Mouse (Mus musculus): Measurements from ENCODE around the gene Foxp1. TPM values are rescaled to one million over a fixed set of nuclear protein-coding genes. Genes with fewer than 3 reads are reported as not detected.
A peak's percentile ranks its signal among the peaks of the same experiment; 100 is the strongest.

Gene Foxp1
- total and polyA plus RNA-seq, 3 experiments = 16.1 to 42.0 TPM; not detected in 1

DNA sequence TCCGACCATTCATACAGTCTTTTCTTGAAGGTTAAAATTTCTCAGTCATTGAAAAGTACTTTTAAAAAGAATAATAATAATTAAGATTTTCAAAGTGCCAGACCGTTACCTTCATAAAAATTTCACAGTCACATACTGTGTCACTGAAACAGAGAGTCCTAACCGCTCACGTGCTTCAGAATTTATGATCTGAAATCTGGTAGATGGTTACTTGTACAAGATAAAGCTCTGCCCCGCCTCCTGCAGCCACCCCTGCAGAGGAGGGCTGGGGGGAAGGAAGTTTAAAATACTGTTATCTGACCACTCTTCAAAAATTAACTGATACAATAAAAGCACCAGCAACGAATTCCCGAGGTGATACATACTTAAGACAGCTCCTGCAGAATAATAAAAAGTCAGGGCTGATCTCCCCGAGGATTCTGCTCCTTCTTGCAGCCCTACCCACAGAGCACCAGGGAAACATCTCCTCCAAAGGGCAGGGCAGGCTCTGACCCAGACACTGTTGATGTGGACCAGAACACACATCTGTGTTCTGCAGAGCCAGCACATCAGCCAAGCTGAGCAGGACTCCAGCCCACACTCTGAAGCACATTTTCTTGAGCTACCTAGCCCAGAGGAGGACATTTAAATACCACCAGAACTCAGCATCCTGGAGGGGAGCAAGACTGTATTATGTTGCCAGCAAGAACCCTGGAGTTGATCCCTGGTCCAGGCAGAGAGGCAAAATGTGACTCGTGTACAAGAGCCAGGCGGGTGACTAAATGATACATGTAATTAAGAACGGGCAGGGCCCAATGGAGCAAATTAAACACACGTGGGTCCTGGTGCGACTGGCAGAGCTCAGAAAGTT is 316.7 kb downstream of the Foxp1 start (continued):
- no peak for TF ChIP-seq ZKSCAN1 (IDR thresholded peaks at IDR 0.05; ENCODE audit: low read depth, low read length)

- Histone ChIP-seq H3K27ac (ENCODE audit: control insufficient read depth, low read depth, low read length) (peak overlapping the region; percentile 97), H3K27me3 (ENCODE audit: control insufficient read depth in 1 of 2, insufficient read depth in 2 of 2, low read length in 2 of 2) (no peaks in the 10 kb centered on the region), H3K36me3 (ENCODE audit: control insufficient read depth in 1 of 2, insufficient read depth in 2 of 2, low read length in 2 of 2) (peaks cover 0 to 39% of the 10 kb centered on the region in 2 experiments; a peak in 2 of 4 replicates), H3K9ac (ENCODE audit: control insufficient read depth, low read depth, low read length, poor library complexity, severe bottlenecking) (peak overlapping the region; percentile 58), H3K4me1 (ENCODE audit: control insufficient read depth in 1 of 2, insufficient read depth in 2 of 2, low read length in 2 of 2) (peaks cover 15 to 31% of the 10 kb centered on the region in 2 experiments; a peak in 3 of 4 replicates), H3K4me3 (ENCODE audit: control insufficient read depth in 1 of 2, insufficient read depth in 1 of 2, low read depth in 2 of 2, low read length in 2 of 2) (peak overlapping the region; percentile 49), H3K9me3 (replicated peaks; ENCODE audit: insufficient read depth, low read length) (no peaks in the 10 kb centered on the region), H3K79me2 (ENCODE audit: control insufficient read depth, insufficient read depth, low read length, poor library complexity) (no peaks in the 10 kb centered on the region)
- TF ChIP-seq GATA1 (IDR thresholded peaks at IDR 0.05; ENCODE audit: low read depth, low read length) = peak; percentile 68; the same call in 1 of the 2 replicates
- TF ChIP-seq E2F4 (IDR thresholded peaks at IDR 0.05; ENCODE audit: borderline replicate concordance, low read depth, low read length) = no peak
- peak; percentile 69 for TF ChIP-seq SIN3A (IDR thresholded peaks at IDR 0.05; ENCODE audit: low read length)
- peak; percentile 69 to 70 for TF ChIP-seq EP300 (IDR thresholded peaks at IDR 0.05; ENCODE audit: low read depth in 1 of 2, low read length in 2 of 2)
- peak; percentile 53; the same call in 1 of the 2 replicates for TF ChIP-seq ETS1 (IDR thresholded peaks at IDR 0.05; ENCODE audit: low read depth, low read length)
- 0 out of 2 replicates have a peak, but pooled peaks have one; percentile 2 for TF ChIP-seq ELF1 (IDR thresholded peaks at IDR 0.05; ENCODE audit: low read depth, low read length)
- no peak; the same call in 1 of the 2 replicates for TF ChIP-seq MAFK (IDR thresholded peaks at IDR 0.05; ENCODE audit: borderline replicate concordance, low read depth, low read length)
- DNase-seq (ENCODE audit: low read depth, low spot score) = peak; percentile 78
Observed at GRCm38 (mm10) chr6:99204780-99205586, 317.5 kb downstream of the Foxp1 start.

DNA sequence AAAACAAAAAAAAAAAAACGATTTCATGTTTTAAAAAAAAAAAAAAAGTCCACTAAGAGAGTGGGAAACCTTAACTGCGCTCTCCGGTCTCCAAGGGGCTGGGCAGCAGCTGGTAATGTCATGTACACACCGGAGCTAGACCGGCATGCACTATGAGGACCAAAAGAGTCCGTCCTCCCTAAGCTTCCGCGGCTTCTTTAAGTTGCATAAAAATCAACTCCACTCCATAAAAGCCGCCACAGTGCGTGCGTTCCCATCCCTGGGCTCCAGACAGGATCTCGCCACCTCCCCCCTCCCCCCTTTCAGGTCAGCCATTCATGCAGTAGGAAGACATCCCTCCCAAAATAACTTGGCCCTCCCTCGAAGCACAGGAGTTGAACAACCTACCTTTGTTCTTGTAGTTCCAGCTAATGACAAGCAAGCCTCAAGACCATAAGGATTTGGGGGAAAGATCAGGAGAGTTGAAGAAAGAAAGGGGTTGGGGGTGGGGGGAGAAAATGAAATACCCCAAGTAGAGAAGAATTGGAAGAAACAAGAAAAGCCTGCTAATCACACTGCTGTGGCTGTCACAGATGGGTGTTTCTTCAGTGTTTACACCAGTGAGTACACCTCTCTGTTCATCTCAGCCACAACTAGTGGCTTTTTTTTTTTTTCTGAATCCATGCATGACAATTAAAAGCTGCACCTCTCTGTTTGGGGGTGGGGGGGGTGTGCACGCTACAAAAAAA is 318.3 kb downstream of the Foxp1 start:
- H3K79me2 ChIP-seq (ENCODE audit: control insufficient read depth, insufficient read depth, low read length, poor library complexity) = no peaks in the 10 kb centered on the region
- peak overlapping the region; percentile 58 for H3K9ac ChIP-seq (ENCODE audit: control insufficient read depth, low read depth, low read length, poor library complexity, severe bottlenecking)
- peak overlapping the region in 1 of 2 experiments; percentile 49; a peak in 2 of 4 replicates for H3K4me3 ChIP-seq (ENCODE audit: control insufficient read depth in 1 of 2, insufficient read depth in 1 of 2, low read depth in 2 of 2, low read length in 2 of 2)
- H3K27ac ChIP-seq (ENCODE audit: control insufficient read depth, low read depth, low read length) = peak overlapping the region; percentile 97
- TF ChIP-seq CHD1 (IDR thresholded peaks at IDR 0.05; ENCODE audit: low read depth, low read length) (no peak), MAX (IDR thresholded peaks at IDR 0.05; ENCODE audit: low read length) (no peak), KAT2A (conservative IDR thresholded peaks at IDR 0.05; ENCODE audit: low read depth, low read length) (no peak), ZNF384 (IDR thresholded peaks at IDR 0.05; ENCODE audit: low read depth, low read length) (peak; percentile 72), POLR2A (IDR thresholded peaks at IDR 0.05; ENCODE audit: control insufficient read depth in 1 of 2, insufficient read depth in 1 of 2, low read depth in 1 of 2, low read length in 2 of 2, poor library complexity in 1 of 2) (no peak)
- peaks cover 0 to 42% of the 10 kb centered on the region in 2 experiments; a peak in 2 of 4 replicates for H3K36me3 ChIP-seq (ENCODE audit: control insufficient read depth in 1 of 2, insufficient read depth in 2 of 2, low read length in 2 of 2)
- no peaks in the 10 kb centered on the region for H3K27me3 ChIP-seq (ENCODE audit: control insufficient read depth in 1 of 2, insufficient read depth in 2 of 2, low read length in 2 of 2)
- H3K4me1 ChIP-seq (ENCODE audit: control insufficient read depth in 1 of 2, insufficient read depth in 2 of 2, low read length in 2 of 2) = peaks cover 15 to 31% of the 10 kb centered on the region in 2 experiments; a peak in 3 of 4 replicates
- DNase-seq (ENCODE audit: low read depth, low spot score) = peak; percentile 37
- H3K9me3 ChIP-seq (replicated peaks; ENCODE audit: insufficient read depth, low read length) = no peaks in the 10 kb centered on the region

All from MEL (cell line).